Mouse (Mus musculus) embryonic facial prominence, embryonic 13.5 days (tissue): ENCODE data around the gene Serinc1. TPM values are rescaled to one million over a fixed set of nuclear protein-coding genes. Genes with fewer than 3 reads are reported as not detected.

Source experiments
- ATAC-seq: fragments of 200-750 bp; cut with Nextera tagmentation; 2 replicates; pipeline ENCODE4 v1.8.0; 2017; ENCODE audit warnings: low read depth; ENCODE audit not compliant: insufficient number of reproducible peaks, insufficient read depth, low FRiP score, low TSS enrichment
- H3K27ac ChIP-seq: fragments of 300-500 bp; sonication (generic); 2 replicates; pipeline ENCODE4 v1.5.1; 2015; ENCODE audit warnings: moderate library complexity, mild to moderate bottlenecking, inconsistent platforms
- H3K27me3 ChIP-seq: fragments of 300-500 bp; sonication (generic); 2 replicates; pipeline ENCODE4 v1.6.1; 2015; ENCODE audit warnings: mild to moderate bottlenecking, inconsistent platforms
- H3K36me3 ChIP-seq: fragments of 300-500 bp; sonication (generic); 2 replicates; pipeline ENCODE4 v1.6.1; 2015; ENCODE audit warnings: mild to moderate bottlenecking, inconsistent platforms
- H3K4me1 ChIP-seq: fragments of 300-500 bp; sonication (generic); 2 replicates; pipeline ENCODE4 v1.6.1; 2015; ENCODE audit warnings: inconsistent platforms
- H3K4me2 ChIP-seq: fragments of 300-500 bp; sonication (generic); 2 replicates; pipeline ENCODE4 v1.6.1; 2015; ENCODE audit warnings: moderate library complexity, mild to moderate bottlenecking, inconsistent platforms
- H3K4me3 ChIP-seq: fragments of 300-500 bp; sonication (generic); 2 replicates; pipeline ENCODE4 v1.5.1; 2015; ENCODE audit warnings: mild to moderate bottlenecking, inconsistent platforms
- H3K9ac ChIP-seq: fragments of 300-500 bp; sonication (generic); 2 replicates; pipeline ENCODE4 v1.6.1; 2015; ENCODE audit warnings: mild to moderate bottlenecking, inconsistent platforms
- H3K9me3 ChIP-seq: fragments of 300-500 bp; sonication (generic); 2 replicates; pipeline ENCODE4 v1.6.1; 2016; ENCODE audit warnings: inconsistent platforms
- WGBS: fragments of 180-500 bp; shearing (Covaris S2); methylation state at CpG from one replicate; pipeline ENCODE4 v1.1.7; 2015; ENCODE audit warnings: mixed read lengths; 5-methylcytosine and 5-hydroxymethylcytosine counted together
- polyA plus RNA-seq: library from polyadenylated mRNA; unstranded; fragments of >200 nt; fragmentation: Nextera tagmentation; extraction: Ambion mirVana; gene quantifications from 2 replicates; pipeline ENCODE4 v1.2.1, GENCODE M21; 2015

Serinc1 gene
- polyA plus RNA-seq, 1 experiment from 2014 or later, result 159 TPM

DNA sequence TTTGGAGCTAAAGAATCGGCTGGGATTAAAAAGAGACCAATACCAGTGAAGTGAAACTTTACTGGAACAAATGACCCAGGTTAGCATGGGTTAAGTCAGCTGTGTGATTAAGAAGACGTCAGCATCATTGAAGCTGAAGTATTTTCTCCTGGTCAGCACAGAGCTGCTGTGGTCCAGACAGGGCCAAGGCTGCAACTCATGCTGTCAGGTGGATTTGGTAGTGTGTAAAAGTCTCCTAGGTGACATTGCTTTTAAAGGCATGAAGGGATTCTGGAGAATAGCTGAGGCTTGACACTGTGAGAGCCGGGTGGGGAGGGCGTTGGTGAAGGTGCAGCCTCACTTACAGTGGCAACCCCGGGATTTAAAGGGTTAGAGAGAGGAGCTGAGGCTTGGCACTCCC is 50.6 kb downstream of the Serinc1 start:
- no peak overlapping the region for H3K9ac ChIP-seq
- H3K4me2 ChIP-seq, result no peak overlapping the region
- no peaks in the 10 kb centered on the region for H3K9me3 ChIP-seq
- no peaks in the 10 kb centered on the region for H3K27me3 ChIP-seq
- H3K4me3 ChIP-seq, result no peak overlapping the region
- no peaks in the 10 kb centered on the region for H3K4me1 ChIP-seq
- 40% methylated on average over 5 of the region's 5 CpGs for WGBS
- H3K27ac ChIP-seq, result no peak overlapping the region
- no peaks in the 10 kb centered on the region for H3K36me3 ChIP-seq
- ATAC-seq, result no peak

DNA sequence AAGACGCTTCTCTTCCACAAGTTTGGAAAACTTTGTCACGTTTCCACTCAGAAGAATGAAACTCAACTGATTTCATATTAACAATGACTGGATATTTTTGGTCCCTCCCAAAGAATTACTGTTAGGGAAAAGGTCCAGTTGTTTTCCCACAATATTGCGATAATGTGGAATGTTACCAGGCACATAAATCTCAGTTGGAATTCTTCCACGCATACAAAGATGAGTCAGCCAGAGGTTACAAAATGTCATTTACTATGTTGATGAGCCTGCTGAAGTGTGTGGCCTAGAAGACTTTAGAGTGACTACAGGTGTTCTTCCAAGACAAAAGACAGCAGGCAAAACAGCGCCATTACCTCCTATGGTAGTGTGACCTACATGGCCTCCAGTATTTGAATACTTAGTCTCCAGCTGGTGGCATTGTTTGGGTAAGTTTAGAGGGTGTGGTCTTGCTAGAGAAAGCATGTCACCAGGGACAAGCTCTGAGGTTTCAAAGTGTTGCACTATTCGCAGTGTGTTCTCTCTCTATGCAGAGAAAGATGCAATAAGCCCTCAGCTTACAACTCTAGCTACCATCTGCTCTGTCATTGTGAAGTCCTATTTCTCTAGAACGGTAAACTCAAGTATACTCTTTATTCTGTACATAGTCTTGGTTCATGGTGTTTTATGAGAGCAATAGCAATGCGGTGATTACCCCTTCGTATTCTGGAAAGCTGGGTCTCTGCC is 55.0 kb downstream of the Serinc1 start:
- H3K4me2 ChIP-seq, result no peak overlapping the region
- H3K27me3 ChIP-seq, result no peaks in the 10 kb centered on the region
- H3K9ac ChIP-seq, result no peak overlapping the region
- WGBS, result 80% methylated on average over 9 of the region's 9 CpGs
- no peak for ATAC-seq
- H3K4me1 ChIP-seq, result no peaks in the 10 kb centered on the region
- H3K9me3 ChIP-seq, result no peaks in the 10 kb centered on the region
- no peak overlapping the region for H3K4me3 ChIP-seq
- no peak overlapping the region for H3K27ac ChIP-seq
- H3K36me3 ChIP-seq, result no peaks in the 10 kb centered on the region

Other genes starting within 250 kb of the Serinc1 start
- gene Hsf2, start 46.1 kb downstream of the Serinc1 start, polyA plus RNA-seq, result 42.9 and 44.0 TPM in 2 replicates
- 1.6 and 1.8 TPM in 2 replicates for gene Pkib, start 99.5 kb upstream of the Serinc1 start, polyA plus RNA-seq